In genomic region chr10:13326149-13326873, GRCm38 (mm10) we compare ENCODE assay signal across 18 mouse cellular contexts.
DNase-seq lines count a peak whose midpoint lies in the region; ATAC-seq and TF ChIP-seq lines count a peak whose summit lies in the region.
"Had no signal": no experiment of that assay in that cellular context is flagged by ENCODE, and none has a peak within 500 bp of the region (broad histone marks: within the 10 kb centered on the region; RNA-seq: fewer than 3 reads in every experiment).

No protein-coding gene starts in this region.

- no peak overlapping the region for H3K9ac ChIP-seq in lung, embryonic 15.5 days
- no peak overlapping the region for H3K9ac ChIP-seq in heart, embryonic 13.5 days
- no peak overlapping the region for H3K9ac ChIP-seq in stomach, embryonic 16.5 days (ENCODE audit: low read length)
- no peak overlapping the region for H3K9ac ChIP-seq in hindbrain, embryonic 13.5 days
- H3K9ac ChIP-seq: hindbrain, embryonic 15.5 days; liver, embryonic 14.5 days; neural tube, embryonic 12.5 days had no signal

- no peak for ATAC-seq in lung, embryonic 15.5 days (ENCODE audit: borderline replicate concordance, extremely low read depth, low FRiP score, low TSS enrichment)
- ATAC-seq in heart, embryonic 13.5 days (ENCODE audit: extremely low read depth, insufficient number of reproducible peaks, low FRiP score, low TSS enrichment) = no peak
- no peak for ATAC-seq in stomach, embryonic 16.5 days (ENCODE audit: insufficient read depth, low FRiP score)
- ATAC-seq in hindbrain, embryonic 13.5 days (ENCODE audit: low FRiP score) = no peak
- ATAC-seq: forebrain, embryonic 14.5 days had no signal

- no peaks in the 10 kb centered on the region for H3K27me3 ChIP-seq in lung, embryonic 15.5 days
- no peaks in the 10 kb centered on the region for H3K27me3 ChIP-seq in heart, embryonic 13.5 days (replicated peaks)
- no peaks in the 10 kb centered on the region for H3K27me3 ChIP-seq in stomach, embryonic 16.5 days (ENCODE audit: control insufficient read depth, insufficient read depth, low read length)
- no peaks in the 10 kb centered on the region for H3K27me3 ChIP-seq in hindbrain, embryonic 13.5 days
- H3K27me3 ChIP-seq: hindbrain, embryonic 15.5 days; neural tube, embryonic 12.5 days had no signal

- peak; percentile 33 for DNase-seq in gastrocnemius, adult 2 months
- no peak for DNase-seq in gastrocnemius, postnatal 36 days
- no peak for DNase-seq in lung, postnatal 14 days
- DNase-seq in layer of hippocampus, adult 11-12 months (ENCODE audit: low spot score) = no peak
- DNase-seq: adrenal gland, adult 8-10 months; cerebellum, postnatal 14 days; kidney, adult 2 months; layer of hippocampus, adult 9-11 months; thymus, adult 18-20 months had no signal

- H3K4me1 ChIP-seq in lung, embryonic 15.5 days = peaks cover 56% of the 10 kb centered on the region
- H3K4me1 ChIP-seq in heart, embryonic 13.5 days = peaks cover 53% of the 10 kb centered on the region
- H3K4me1 ChIP-seq in stomach, embryonic 16.5 days (ENCODE audit: control insufficient read depth, insufficient read depth, low read length) = peaks cover 34% of the 10 kb centered on the region
- H3K4me1 ChIP-seq in hindbrain, embryonic 13.5 days (replicated peaks) = peaks cover 10% of the 10 kb centered on the region

- H3K36me3 ChIP-seq in lung, embryonic 15.5 days = no peaks in the 10 kb centered on the region
- H3K36me3 ChIP-seq in heart, embryonic 13.5 days = no peaks in the 10 kb centered on the region
- no peaks in the 10 kb centered on the region for H3K36me3 ChIP-seq in stomach, embryonic 16.5 days (ENCODE audit: control insufficient read depth, insufficient read depth, low read length)
- H3K36me3 ChIP-seq in hindbrain, embryonic 13.5 days = no peaks in the 10 kb centered on the region
- H3K36me3 ChIP-seq: hindbrain, embryonic 15.5 days; neural tube, embryonic 12.5 days had no signal

- no peak for TF ChIP-seq CTCF in gastrocnemius, adult 2 months (IDR thresholded peaks at IDR 0.05)

- H3K9me3 ChIP-seq in lung, embryonic 15.5 days = no peaks in the 10 kb centered on the region
- H3K9me3 ChIP-seq in heart, embryonic 13.5 days = no peaks in the 10 kb centered on the region
- no peaks in the 10 kb centered on the region for H3K9me3 ChIP-seq in stomach, embryonic 16.5 days (replicated peaks; ENCODE audit: control insufficient read depth, low read length)
- H3K9me3 ChIP-seq in hindbrain, embryonic 13.5 days = no peaks in the 10 kb centered on the region
- H3K9me3 ChIP-seq: hindbrain, embryonic 15.5 days; megakaryocyte, embryonic 14.5 days; neural tube, embryonic 12.5 days had no signal

- H3K27ac ChIP-seq in gastrocnemius, adult 2 months = peak overlapping the region; percentile 93
- H3K27ac ChIP-seq in lung, embryonic 15.5 days = peak overlapping the region; percentile 48
- peak overlapping the region; percentile 5 for H3K27ac ChIP-seq in heart, embryonic 13.5 days (replicated peaks)
- peak overlapping the region; percentile 86 for H3K27ac ChIP-seq in stomach, embryonic 16.5 days (ENCODE audit: low read length)
- no peak overlapping the region; the same call in 1 of the 2 replicates for H3K27ac ChIP-seq in hindbrain, embryonic 13.5 days
- H3K27ac ChIP-seq: hindbrain, embryonic 15.5 days; liver, embryonic 14.5 days; neural tube, embryonic 12.5 days had no signal

- 62% methylated on average over 14 of the region's 14 CpGs for WGBS in lung, embryonic 15.5 days
- WGBS in heart, embryonic 13.5 days = 59% methylated on average over 14 of the region's 14 CpGs
- WGBS in stomach, embryonic 16.5 days = 56% methylated on average over 14 of the region's 14 CpGs
- WGBS in hindbrain, embryonic 13.5 days = 90% methylated on average over 14 of the region's 14 CpGs

- no peak overlapping the region for H3K4me2 ChIP-seq in lung, embryonic 15.5 days
- no peak overlapping the region for H3K4me2 ChIP-seq in heart, embryonic 13.5 days
- H3K4me2 ChIP-seq in stomach, embryonic 16.5 days (ENCODE audit: low read depth, low read length) = no peak overlapping the region
- no peak overlapping the region for H3K4me2 ChIP-seq in hindbrain, embryonic 13.5 days
- H3K4me2 ChIP-seq: hindbrain, embryonic 15.5 days; neural tube, embryonic 12.5 days had no signal

- intact Hi-C loops in gastrocnemius, adult 2 months (cut with DNase I) = no loop called here
- intact Hi-C loops in gastrocnemius, postnatal 36 days (cut with DNase I) = no loop called here

- H3K4me3 ChIP-seq in gastrocnemius, adult 2 months = peak overlapping the region; percentile 26
- no peak overlapping the region for H3K4me3 ChIP-seq in lung, embryonic 15.5 days
- no peak overlapping the region for H3K4me3 ChIP-seq in heart, embryonic 13.5 days
- H3K4me3 ChIP-seq in stomach, embryonic 16.5 days (replicated peaks; ENCODE audit: low read length) = no peak overlapping the region
- no peak overlapping the region for H3K4me3 ChIP-seq in hindbrain, embryonic 13.5 days
- H3K4me3 ChIP-seq: hindbrain, embryonic 15.5 days; megakaryocyte, embryonic 14.5 days; neural tube, embryonic 12.5 days had no signal
